Mouse (Mus musculus) midbrain, postnatal 0 days (tissue): ENCODE measurements around the gene Snap25. TPM values are rescaled to one million over a fixed set of nuclear protein-coding genes. Genes with fewer than 3 reads are reported as not detected.

ENCODE experiments used
- ATAC-seq: fragments of 200-750 bp; cut with Nextera tagmentation; 2 replicates; pipeline ENCODE4 v1.8.0; 2017; ENCODE audit warnings: moderate number of reproducible peaks, mild to moderate bottlenecking, moderate TSS enrichment, moderate library complexity; ENCODE audit not compliant: low FRiP score
- DNase-seq: peaks from one replicate; pipeline ENCODE4 v3.0.0-alpha.2; 2015; ENCODE audit warnings: low spot score
- H3K27ac ChIP-seq: fragments of 300-500 bp; sonication (generic); 2 replicates; pipeline ENCODE4 v1.5.1; 2014; ENCODE audit warnings: low read depth, mild to moderate bottlenecking, low read length, mixed read lengths
- H3K27me3 ChIP-seq: fragments of 300-500 bp; sonication (generic); 2 replicates; pipeline ENCODE4 v1.6.1; 2014; ENCODE audit warnings: low read length, control low read depth, mixed read lengths; ENCODE audit not compliant: insufficient read depth
- H3K36me3 ChIP-seq: fragments of 300-500 bp; sonication (generic); 2 replicates; pipeline ENCODE4 v1.6.1; 2014; ENCODE audit warnings: low read length, control low read depth, mixed read lengths; ENCODE audit not compliant: insufficient read depth
- H3K4me1 ChIP-seq: fragments of 300-500 bp; sonication (generic); 2 replicates; pipeline ENCODE4 v1.6.1; 2014; ENCODE audit warnings: mild to moderate bottlenecking, control low read depth, antibody characterized with exemption, low read length, mixed read lengths; ENCODE audit not compliant: insufficient read depth
- H3K4me2 ChIP-seq: fragments of 300-500 bp; sonication (generic); 2 replicates; pipeline ENCODE4 v1.6.1; 2014; ENCODE audit warnings: low read depth, mild to moderate bottlenecking, low read length, mixed read lengths; ENCODE audit not compliant: poor library complexity, severe bottlenecking
- H3K4me3 ChIP-seq: fragments of 300-500 bp; sonication (generic); 2 replicates; pipeline ENCODE4 v1.5.1; 2014; ENCODE audit warnings: low read depth, mild to moderate bottlenecking, low read length, moderate library complexity
- H3K9ac ChIP-seq: fragments of 300-500 bp; sonication (generic); replicated peaks from 2 replicates; pipeline ENCODE4 v1.6.1; 2014; ENCODE audit warnings: mild to moderate bottlenecking, low read length, moderate library complexity, mixed read lengths; ENCODE audit not compliant: poor library complexity, severe bottlenecking
- H3K9me3 ChIP-seq: fragments of 300-500 bp; sonication (generic); 2 replicates; pipeline ENCODE4 v1.6.1; 2016; ENCODE audit warnings: low read length, control low read depth
- CTCF ChIP-seq: IDR thresholded peaks from 2 replicates; pipeline ENCODE4 v1.5.1; 2016; ENCODE audit warnings: antibody characterized with exemption, mild to moderate bottlenecking
- WGBS: fragments of 180-500 bp; shearing (Covaris S2); extraction: QIAGEN DNeasy Blood & Tissue Kit; methylation state at CpG from one replicate; pipeline ENCODE4 v1.1.7; 2014; 5-methylcytosine and 5-hydroxymethylcytosine counted together
- polyA plus RNA-seq: library from polyadenylated mRNA; unstranded; fragments of >200 nt; fragmentation: Nextera tagmentation; extraction: Ambion mirVana; gene quantifications from 2 replicates; pipeline ENCODE4 v1.2.1, GENCODE M21; 2015
- total RNA-seq: library from RNA; depleted of rRNA; stranded (reverse); fragments of >200 nt; gene quantifications from 2 replicates; pipeline ENCODE4 v1.2.3, GENCODE M21; 2014

The Snap25 gene
- total and polyA plus RNA-seq, 2 experiments from 2014 or later: 253 to 327 TPM

- no peaks in the 10 kb centered on the region for H3K36me3 ChIP-seq
- WGBS: 92% methylated on average over 1 of the region's 1 CpGs
- no peak overlapping the region for H3K9ac ChIP-seq
- H3K27me3 ChIP-seq: no peaks in the 10 kb centered on the region
- TF ChIP-seq CTCF: no peak
- H3K4me1 ChIP-seq: no peaks in the 10 kb centered on the region
- H3K9me3 ChIP-seq: no peaks in the 10 kb centered on the region
- no peak overlapping the region for H3K27ac ChIP-seq
- H3K4me2 ChIP-seq: no peak overlapping the region
- ATAC-seq (no peak), DNase-seq (no peak)
- no peak overlapping the region for H3K4me3 ChIP-seq
Measured at GRCm38 (mm10) chr2:136796518-136796917, 83.3 kb downstream of the Snap25 start.

DNA sequence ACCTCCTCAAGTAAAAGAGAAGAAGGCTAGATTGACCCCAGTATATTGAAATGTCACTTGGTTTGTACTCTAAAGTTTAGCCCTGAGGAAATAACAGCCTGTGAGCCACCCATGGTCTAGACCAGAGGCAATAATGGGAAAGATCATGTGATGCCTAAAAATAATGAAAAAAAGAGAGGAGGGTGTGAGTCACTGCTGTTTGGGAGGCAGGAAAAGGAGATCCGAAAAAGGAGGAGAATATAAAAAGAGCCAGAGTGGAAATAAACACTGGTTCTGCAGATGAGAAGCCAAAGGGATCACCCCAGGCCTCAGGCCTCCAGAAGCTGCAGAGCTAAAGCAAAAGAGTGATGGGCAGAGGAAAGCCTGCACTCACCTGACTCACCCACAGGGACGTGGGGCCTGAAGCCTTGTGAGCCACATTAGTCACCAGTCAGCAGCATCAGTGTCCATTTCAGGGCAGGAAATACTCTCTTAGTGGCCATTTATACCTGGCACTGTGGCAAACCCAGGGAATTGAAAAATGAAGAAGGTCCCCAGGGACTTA is 85.7 kb downstream of the Snap25 start:
- no peaks in the 10 kb centered on the region for H3K27me3 ChIP-seq
- H3K4me1 ChIP-seq: no peaks in the 10 kb centered on the region
- H3K9me3 ChIP-seq: no peaks in the 10 kb centered on the region
- DNase-seq (no peak), ATAC-seq (no peak)
- no peak overlapping the region for H3K4me3 ChIP-seq
- H3K36me3 ChIP-seq: no peaks in the 10 kb centered on the region
- WGBS: 69% methylated on average over 2 of the region's 2 CpGs
- no peak for TF ChIP-seq CTCF
- no peak overlapping the region for H3K9ac ChIP-seq
- H3K4me2 ChIP-seq: no peak overlapping the region
- no peak overlapping the region for H3K27ac ChIP-seq

- Histone ChIP-seq H3K4me2 (no peak overlapping the region), H3K27ac (no peak overlapping the region), H3K27me3 (no peaks in the 10 kb centered on the region), H3K9ac (no peak overlapping the region), H3K4me1 (no peaks in the 10 kb centered on the region), H3K36me3 (no peaks in the 10 kb centered on the region), H3K9me3 (no peaks in the 10 kb centered on the region), H3K4me3 (no peak overlapping the region)
- DNase-seq (no peak), ATAC-seq (no peak)
- no peak for TF ChIP-seq CTCF
Measured at GRCm38 (mm10) chr2:136801102-136801501, 87.8 kb downstream of the Snap25 start.

GRCm38 (mm10) chr2:136802076-136802475 is 88.8 kb downstream of the Snap25 start:
- WGBS: 89% methylated on average over 3 of the region's 3 CpGs
- H3K4me1 ChIP-seq: no peaks in the 10 kb centered on the region
- no peaks in the 10 kb centered on the region for H3K36me3 ChIP-seq
- no peak for DNase-seq
- TF ChIP-seq CTCF: no peak
- no peak overlapping the region for H3K4me3 ChIP-seq
- no peak for ATAC-seq
- H3K4me2 ChIP-seq: no peak overlapping the region
- H3K9ac ChIP-seq: no peak overlapping the region
- H3K27ac ChIP-seq: no peak overlapping the region
- no peaks in the 10 kb centered on the region for H3K27me3 ChIP-seq
- no peaks in the 10 kb centered on the region for H3K9me3 ChIP-seq

- WGBS: 95% methylated on average over 7 of the region's 7 CpGs
- no peak for ATAC-seq
- H3K4me1 ChIP-seq: no peaks in the 10 kb centered on the region
- no peak for TF ChIP-seq CTCF
- H3K4me2 ChIP-seq: no peak overlapping the region
- H3K9me3 ChIP-seq: no peaks in the 10 kb centered on the region
- H3K36me3 ChIP-seq: no peaks in the 10 kb centered on the region
- no peak overlapping the region for H3K9ac ChIP-seq
- DNase-seq: no peak
- H3K27ac ChIP-seq: no peak overlapping the region
- no peak overlapping the region for H3K4me3 ChIP-seq
- no peaks in the 10 kb centered on the region for H3K27me3 ChIP-seq
Measured at GRCm38 (mm10) chr2:136803142-136803541, 89.9 kb downstream of the Snap25 start.

DNA sequence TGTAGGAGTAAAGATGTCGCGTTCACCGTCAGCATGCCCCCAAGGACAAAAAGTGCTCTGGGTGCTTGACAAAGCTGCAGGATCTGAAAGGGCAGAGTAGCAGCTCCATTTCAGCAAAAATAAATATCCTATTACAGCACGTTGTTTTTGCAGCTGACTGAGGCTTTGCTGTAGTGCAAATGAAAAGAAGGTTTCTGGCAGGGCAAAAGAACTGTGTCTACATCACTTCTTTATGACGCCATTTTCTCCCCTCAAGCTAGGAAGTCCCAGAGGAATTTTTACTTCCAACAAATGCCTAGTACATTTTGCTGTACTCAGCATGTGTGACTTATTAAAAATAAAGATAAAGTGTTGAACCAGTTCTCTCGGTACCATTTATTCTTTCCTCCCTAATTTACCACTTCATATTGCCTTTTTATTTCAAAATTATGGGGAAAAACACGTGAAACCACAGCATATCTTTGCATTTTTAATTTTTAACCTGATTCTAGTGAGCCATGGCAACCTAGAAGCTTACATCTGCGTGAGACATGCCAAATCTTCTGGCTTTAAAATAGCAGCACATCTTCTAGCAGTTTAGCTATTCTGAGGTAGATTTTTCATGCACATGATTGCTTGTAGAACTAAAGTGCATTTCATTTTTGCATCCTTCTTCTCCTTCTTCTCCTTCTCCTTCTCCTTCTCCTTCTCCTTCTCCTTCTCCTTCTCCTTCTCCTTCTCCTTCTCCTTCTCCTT is 94.9 kb downstream of the Snap25 start:
- WGBS: 55% methylated on average over 8 of the region's 8 CpGs
- no peak overlapping the region for H3K9ac ChIP-seq
- no peak overlapping the region for H3K4me2 ChIP-seq
- no peaks in the 10 kb centered on the region for H3K27me3 ChIP-seq
- DNase-seq: peak; percentile 35
- no peaks in the 10 kb centered on the region for H3K9me3 ChIP-seq
- no peaks in the 10 kb centered on the region for H3K4me1 ChIP-seq
- TF ChIP-seq CTCF: no peak
- no peak overlapping the region for H3K4me3 ChIP-seq
- no peaks in the 10 kb centered on the region for H3K36me3 ChIP-seq
- no peak overlapping the region for H3K27ac ChIP-seq
- ATAC-seq: no peak
